Mouse (Mus musculus) kidney, postnatal 4 days (tissue): Measurements from ENCODE around the gene Mark3.

Experiments used
- DNase-seq, 2 experiments: peaks; one replicate each; pipeline ENCODE4 v3.0.0; 2021; ENCODE audit warnings: mixed read lengths in 2 of 2

Mark3 gene

GRCm38 (mm10) chr12:111677421-111677820 is 103.1 kb downstream of the Mark3 start:
- peak; percentile 48 to 62 for DNase-seq

- peak; percentile 93 to 95 for DNase-seq
These were observed 103.8 kb downstream of the Mark3 start, which contains the start of gene Trmt61a for GRCm38 (mm10) chr12:111677882-111678669. Trmt61a (plus strand) TSS chr12:111678105.

- DNase-seq: peak in 1 of 2 experiments; percentile 7
These were observed 104.3 kb downstream of the Mark3 start for GRCm38 (mm10) chr12:111678670-111678933.

- no peak for DNase-seq
These were observed 104.7 kb downstream of the Mark3 start for GRCm38 (mm10) chr12:111678997-111679396.

- DNase-seq: no peak
These were observed 106.3 kb downstream of the Mark3 start for GRCm38 (mm10) chr12:111680661-111681060.

- DNase-seq: peak in 1 of 2 experiments; percentile 10
These were observed 107.0 kb downstream of the Mark3 start for GRCm38 (mm10) chr12:111681305-111681704.

GRCm38 (mm10) chr12:111682003-111682402 is 107.7 kb downstream of the Mark3 start:
- DNase-seq: peak in 1 of 2 experiments; percentile 13

GRCm38 (mm10) chr12:111682806-111683205 is 108.5 kb downstream of the Mark3 start:
- peak in 1 of 2 experiments; percentile 23 for DNase-seq

- DNase-seq: no peak
These were observed 112.1 kb downstream of the Mark3 start for GRCm38 (mm10) chr12:111686390-111686789.

GRCm38 (mm10) chr12:111687350-111688068 is 113.2 kb downstream of the Mark3 start:
- DNase-seq: peak; percentile 73 to 82

GRCm38 (mm10) chr12:111688069-111688428 is 113.7 kb downstream of the Mark3 start:
- DNase-seq: peak in 1 of 2 experiments; percentile 38

- peak in 1 of 2 experiments; percentile 68 for DNase-seq
These were observed 115.1 kb downstream of the Mark3 start for GRCm38 (mm10) chr12:111689426-111689825.

- DNase-seq: peak; percentile 52 to 71
These were observed 117.1 kb downstream of the Mark3 start for GRCm38 (mm10) chr12:111691346-111691872.

GRCm38 (mm10) chr12:111692899-111693298 is 118.6 kb downstream of the Mark3 start:
- peak in 1 of 2 experiments; percentile 12 for DNase-seq

GRCm38 (mm10) chr12:111693341-111694270 is 119.3 kb downstream of the Mark3 start:
- peak in 1 of 2 experiments; percentile 58 for DNase-seq

- peak in 1 of 2 experiments; percentile 57 for DNase-seq
These were observed 120.0 kb downstream of the Mark3 start for GRCm38 (mm10) chr12:111694271-111694781.

- DNase-seq: peak in 1 of 2 experiments; percentile 30
These were observed 120.8 kb downstream of the Mark3 start for GRCm38 (mm10) chr12:111694880-111695804.

GRCm38 (mm10) chr12:111696239-111696638 is 121.9 kb downstream of the Mark3 start:
- peak; percentile 80 to 83 for DNase-seq

GRCm38 (mm10) chr12:111697708-111698107 is 123.4 kb downstream of the Mark3 start:
- no peak for DNase-seq

- DNase-seq: no peak
These were observed 124.1 kb downstream of the Mark3 start for GRCm38 (mm10) chr12:111698346-111698913.

- DNase-seq: no peak
These were observed 125.2 kb downstream of the Mark3 start for GRCm38 (mm10) chr12:111699542-111699941.
